Mouse (Mus musculus): ENCODE results near the gene Rrp7a.
"Not testable (repeated sequence)": the region's sequence is repeated elsewhere in the genome, so short reads cannot be mapped to it uniquely, and the experiment has no call there.

The Rrp7a gene

DNA sequence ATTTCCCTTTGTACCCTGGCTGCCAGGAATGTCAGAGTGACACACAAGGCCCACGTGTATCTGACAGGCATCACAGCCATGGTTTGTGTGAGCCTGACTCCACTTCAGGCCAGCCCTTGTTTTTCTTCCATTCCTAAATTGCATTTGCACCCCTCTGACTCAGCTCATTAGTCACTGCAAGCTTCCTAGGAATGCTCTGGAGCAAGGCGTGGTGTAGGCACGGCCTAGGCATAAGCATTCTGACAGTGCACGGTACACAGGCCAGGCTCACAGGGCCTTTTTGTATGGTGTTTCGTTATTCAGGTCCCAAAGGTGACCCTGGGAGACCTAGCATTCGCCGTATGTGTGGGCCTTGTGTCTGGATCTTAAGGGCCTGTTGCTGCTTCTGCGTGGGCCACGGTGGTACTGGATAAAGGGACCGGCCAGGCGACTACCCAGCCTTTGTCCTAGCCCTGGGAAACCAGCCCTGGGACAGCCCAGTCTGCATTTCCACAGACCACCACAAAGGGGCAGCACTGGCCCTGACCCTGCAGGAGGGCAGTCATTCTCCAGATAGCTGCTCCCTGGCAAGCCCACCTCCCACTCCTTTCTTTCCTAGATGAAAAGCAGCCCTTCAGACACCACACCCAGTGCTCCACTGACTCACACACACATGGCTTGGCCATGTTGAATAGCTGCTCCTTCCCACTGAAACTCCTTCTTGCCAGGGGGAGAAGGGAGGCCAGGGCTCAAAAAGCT is 34.5 kb upstream of the Rrp7a start:
- no peak for DNase-seq (ENCODE audit: low spot score)

DNA sequence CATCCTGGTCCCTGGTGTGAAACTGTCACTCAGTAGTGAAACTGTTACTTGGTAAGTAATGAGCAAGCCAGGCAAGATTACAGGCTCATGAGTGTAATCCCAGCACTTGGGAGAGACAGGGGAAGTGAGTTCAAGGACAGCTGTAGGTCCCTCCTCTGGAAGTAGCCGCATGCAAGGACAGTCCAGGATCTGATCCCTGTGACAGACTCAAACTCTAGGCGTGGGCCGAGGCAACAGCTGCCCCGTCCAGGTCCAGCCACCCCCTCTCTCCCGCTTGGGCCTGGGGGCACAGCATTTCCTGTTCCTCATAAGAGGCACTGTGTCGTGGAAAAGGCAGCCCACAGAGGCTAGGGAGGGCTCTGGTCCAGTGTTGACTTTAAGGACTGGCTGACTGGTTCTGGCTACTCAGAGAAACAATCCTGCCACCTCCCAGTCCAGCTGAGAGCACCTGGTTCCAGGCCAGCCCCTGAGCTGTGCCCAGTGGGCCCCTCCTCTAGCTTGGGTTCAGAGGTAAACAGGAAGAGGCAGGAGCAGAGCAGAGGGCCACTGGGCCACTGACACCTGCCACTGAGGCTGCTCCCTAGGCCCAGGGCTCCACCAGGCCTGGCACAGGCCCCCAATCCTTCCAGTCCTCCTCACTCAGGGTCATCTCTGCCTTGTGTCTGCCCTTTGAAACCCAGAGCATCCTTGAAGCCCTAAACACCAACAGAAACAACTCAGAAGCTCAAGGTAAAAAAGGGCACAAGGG is 33.2 kb upstream of the Rrp7a start:
- DNase-seq (ENCODE audit: low spot score): no peak

GRCm38 (mm10) chr15:83154309-83154708 is 31.7 kb upstream of the Rrp7a start:
- no peak for DNase-seq (ENCODE audit: low spot score)

DNA sequence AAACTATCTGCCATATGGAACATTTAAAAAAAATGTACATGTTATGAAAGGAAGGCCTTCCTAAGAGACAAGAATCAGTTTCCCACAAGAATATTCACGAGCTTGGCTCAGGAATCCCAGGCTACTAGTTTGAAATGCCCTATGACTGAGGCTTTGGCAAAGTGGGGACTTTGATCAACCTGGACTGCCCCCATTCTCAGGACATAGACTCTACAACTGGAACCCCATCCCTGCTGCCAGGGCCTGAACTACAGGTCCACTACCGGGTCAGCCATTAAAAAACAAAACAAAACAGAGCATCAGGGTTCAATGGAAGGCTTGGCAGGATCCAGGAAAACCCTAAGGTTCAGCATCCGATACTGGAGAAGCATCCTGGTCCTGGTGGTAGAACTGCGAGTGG is 28.1 kb upstream of the Rrp7a start:
- DNase-seq (ENCODE audit: low spot score): no peak

- DNase-seq (ENCODE audit: low spot score): no peak
Measured at GRCm38 (mm10) chr15:83150073-83150442, 27.5 kb upstream of the Rrp7a start.

DNA sequence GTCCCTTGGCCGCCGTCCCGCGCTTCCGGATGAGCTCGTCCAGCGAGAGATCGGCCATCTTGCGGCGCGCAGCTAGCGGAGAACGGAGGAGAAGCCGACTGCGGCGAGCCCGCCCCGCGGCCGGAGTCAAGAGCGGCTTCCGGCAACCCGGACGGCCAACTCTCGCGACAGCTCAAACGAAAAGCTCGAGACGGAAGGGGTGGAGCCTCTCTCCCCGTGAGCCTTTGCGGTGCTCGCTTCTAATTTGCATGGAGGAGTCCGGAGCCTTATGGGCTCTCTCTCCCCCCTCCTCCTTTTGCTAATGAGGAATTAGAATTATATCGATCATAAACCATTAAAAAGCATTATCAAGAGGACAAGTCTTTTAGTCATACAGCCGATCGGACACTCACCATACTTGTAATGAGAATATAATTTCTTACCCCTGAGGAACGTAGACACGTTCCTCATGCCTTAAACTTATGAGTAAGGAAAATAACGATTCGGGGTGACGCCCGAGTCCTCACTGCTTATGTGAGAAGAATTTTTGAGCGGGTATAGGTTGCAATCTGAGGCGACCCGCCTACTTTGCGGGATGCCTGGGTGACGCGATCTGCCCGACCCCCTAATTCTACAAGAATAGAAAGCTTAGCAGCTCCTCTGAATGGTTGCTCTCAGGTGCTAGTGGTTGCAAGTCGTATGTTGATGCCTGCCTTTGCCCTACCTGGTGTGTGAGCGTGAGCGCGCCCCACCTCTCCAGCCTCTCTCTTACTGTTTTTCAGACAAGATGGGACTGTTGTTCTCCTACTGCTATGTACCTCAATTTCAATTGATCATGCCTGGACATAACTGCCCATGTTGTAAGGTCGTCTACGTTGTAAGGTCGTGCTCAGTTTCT is 26.8 kb upstream of the Rrp7a start, which contains the start of gene Poldip3:
Poldip3 (minus strand) TSS at position 189 of the 877 bp plus-strand sequence.
- peak; percentile 95 for DNase-seq (ENCODE audit: low spot score)

GRCm38 (mm10) chr15:83148801-83149195 is 26.2 kb upstream of the Rrp7a start:
- DNase-seq (ENCODE audit: low spot score): no peak

- no peak for DNase-seq (ENCODE audit: low spot score)
Measured at GRCm38 (mm10) chr15:83148395-83148794, 25.8 kb upstream of the Rrp7a start.

- DNase-seq (ENCODE audit: low spot score): no peak
Measured at GRCm38 (mm10) chr15:83145541-83145940, 22.9 kb upstream of the Rrp7a start.

GRCm38 (mm10) chr15:83142861-83143260 is 20.3 kb upstream of the Rrp7a start:
- no peak for DNase-seq (ENCODE audit: low spot score)

GRCm38 (mm10) chr15:83135654-83136053 is 13.1 kb upstream of the Rrp7a start:
- DNase-seq (ENCODE audit: low spot score): no peak

GRCm38 (mm10) chr15:83134671-83135070 is 12.1 kb upstream of the Rrp7a start:
- no peak for DNase-seq (ENCODE audit: low spot score)

DNA sequence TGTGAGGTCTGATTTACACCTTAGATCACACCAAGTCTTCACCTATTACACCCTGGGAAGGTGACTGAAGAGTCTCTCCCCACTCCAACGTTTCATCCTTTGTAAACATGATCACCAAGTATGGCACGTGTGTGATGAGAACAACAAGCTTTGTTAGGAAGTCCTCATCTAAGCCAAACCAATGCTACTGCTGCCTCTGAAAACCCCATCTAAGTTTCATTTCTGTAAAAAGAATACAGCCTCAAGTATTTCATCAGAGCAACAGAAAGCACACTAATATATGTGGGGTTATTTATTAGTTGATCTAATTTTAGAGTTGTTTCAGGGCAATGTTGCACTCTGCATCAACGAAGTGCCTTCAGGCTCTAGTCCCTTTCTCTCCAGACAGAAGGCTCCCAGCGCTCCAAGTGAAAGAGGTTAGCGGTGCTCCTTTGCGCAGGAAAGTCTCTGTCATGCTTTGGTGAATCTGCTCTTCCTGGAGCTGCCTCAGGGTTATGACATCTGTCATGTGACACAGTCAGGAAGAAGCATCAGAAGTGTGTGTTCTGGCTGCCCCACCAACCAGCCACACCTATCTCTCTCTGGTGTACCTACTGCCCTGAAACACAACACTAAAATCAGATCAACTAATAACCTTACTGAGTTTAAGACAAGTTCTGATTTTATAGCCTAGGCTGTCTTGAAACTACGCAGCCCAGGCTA is 7.1 kb upstream of the Rrp7a start:
- DNase-seq (ENCODE audit: low spot score): no peak

- not testable (repeated sequence) for DNase-seq (ENCODE audit: low spot score)
Measured at GRCm38 (mm10) chr15:83127037-83127436, 4.4 kb upstream of the Rrp7a start.

- no peak for DNase-seq (ENCODE audit: low spot score)
Measured at GRCm38 (mm10) chr15:83126582-83126981, 4.0 kb upstream of the Rrp7a start.

DNA sequence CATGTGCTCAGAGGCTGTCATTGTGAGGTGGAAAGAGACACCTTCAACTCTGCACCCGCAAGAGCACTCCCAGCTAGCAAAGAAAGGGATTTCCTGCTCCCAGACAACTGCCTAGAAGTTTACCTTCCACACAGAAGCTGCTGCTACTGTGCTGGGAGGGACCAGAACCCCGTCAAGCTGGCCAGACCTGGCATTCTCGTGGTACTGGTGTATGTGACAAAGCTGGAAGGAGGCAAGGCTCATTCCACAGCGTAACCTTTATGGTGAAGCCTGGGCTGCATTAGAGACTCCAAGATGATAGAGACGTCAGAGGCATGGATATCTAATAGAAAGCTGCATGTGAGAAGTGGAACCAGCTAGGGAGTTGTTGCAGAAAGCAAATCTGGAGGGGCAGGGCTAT is 2.0 kb upstream of the Rrp7a start:
- DNase-seq (ENCODE audit: low spot score): no peak

DNA sequence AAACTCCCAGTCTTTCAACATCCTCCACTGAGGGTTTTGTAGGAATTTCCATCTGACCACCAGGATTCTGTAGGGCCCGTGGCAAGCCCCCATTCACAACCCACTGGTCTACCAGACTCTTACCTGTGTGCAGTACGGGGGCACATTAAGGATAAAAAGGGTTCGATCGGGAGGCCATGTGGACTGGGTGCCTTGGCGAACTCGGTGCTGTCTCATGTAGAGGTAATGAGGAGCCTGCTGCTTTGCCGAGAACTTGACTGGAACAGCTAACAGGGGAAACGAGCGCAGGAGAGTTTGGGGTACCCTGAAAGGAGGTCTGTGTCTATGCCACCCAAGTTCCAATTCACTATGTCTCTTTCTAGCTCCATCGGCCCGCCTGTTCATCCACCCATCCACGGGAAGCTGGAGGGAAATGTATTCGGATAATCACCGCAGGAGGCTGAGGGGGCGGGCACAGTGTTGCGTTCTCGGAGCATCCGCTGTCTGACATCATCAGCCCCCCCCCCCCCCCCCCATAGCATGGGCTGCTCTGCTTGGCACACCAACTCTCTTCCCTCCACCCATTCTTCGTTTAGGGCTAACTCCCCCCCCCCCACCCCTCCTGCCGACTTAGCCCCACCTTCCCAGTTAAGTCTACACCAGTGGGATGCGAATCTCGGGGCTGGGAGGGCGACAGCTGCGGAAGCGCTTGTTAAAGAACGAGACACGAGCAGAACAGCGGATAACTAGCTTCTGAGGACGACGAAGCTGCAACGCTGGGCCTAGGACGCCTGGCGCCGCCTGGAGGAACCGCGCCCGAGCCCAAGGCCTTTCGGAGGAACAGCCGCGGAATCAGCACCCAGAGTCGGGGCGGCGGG is 664 bp downstream of the Rrp7a start:
- DNase-seq (ENCODE audit: low spot score): no peak

DNA sequence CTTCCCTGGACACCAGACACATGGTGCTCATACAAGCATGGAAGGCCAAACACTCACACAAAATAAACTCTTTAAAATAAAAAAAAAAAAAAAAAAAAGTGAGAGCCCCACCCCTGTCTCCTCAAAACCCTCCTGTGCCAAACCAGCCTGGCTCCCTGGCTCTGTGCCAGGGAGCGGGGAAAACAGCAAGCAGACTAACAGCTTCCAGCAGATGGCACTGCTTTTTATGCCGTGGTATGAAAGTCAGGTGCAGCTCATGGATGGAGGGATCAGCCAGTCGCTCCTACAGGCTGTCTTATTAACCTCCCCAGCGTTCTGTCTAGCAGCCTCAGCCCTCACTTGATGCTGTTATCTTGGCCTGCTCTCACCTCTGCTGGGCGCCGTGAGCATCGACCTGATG is 4.2 kb downstream of the Rrp7a start:
- DNase-seq (ENCODE audit: low spot score): no peak

- no peak for DNase-seq (ENCODE audit: low spot score)
Measured at GRCm38 (mm10) chr15:83115071-83115470, 7.5 kb downstream of the Rrp7a start.

DNA sequence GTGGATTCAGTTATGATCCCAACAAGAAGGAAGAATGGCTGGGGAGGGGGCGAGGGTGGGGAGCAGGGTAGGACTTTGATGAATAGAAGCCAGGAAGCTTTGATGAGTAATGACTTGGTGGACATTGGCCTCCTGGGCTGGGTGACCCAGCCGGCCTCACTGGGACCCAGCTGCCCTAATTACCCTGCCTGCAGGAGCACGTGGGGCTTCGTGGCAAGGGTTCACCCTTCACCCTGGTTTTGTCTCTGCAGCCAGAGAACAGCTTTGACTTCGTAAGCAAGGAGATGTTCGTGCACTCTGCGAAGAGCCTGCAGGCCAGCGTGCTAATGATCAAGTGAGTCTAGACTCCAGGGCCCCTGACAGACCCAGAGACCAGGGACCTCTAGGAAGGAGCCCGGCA is 8.5 kb downstream of the Rrp7a start:
- DNase-seq (ENCODE audit: low spot score): no peak

- DNase-seq (ENCODE audit: low spot score): no peak
Measured at GRCm38 (mm10) chr15:83112898-83113297, 9.7 kb downstream of the Rrp7a start.
